Mouse (Mus musculus): Measurements from ENCODE around the gene Spg7. TPM values are rescaled to one million over a fixed set of nuclear protein-coding genes. Genes with fewer than 3 reads are reported as not detected.

Gene Spg7
- total RNA-seq, 2 experiments from 2014 or later: 75.5 to 76.9 TPM

- DNase-seq: no peak
- intact Hi-C loops (cut with DNase I): no loop called here
These were observed 54.5 kb downstream of the Spg7 start, which contains the start of gene Cpne7 for GRCm38 (mm10) chr8:123117127-123117731. Gene Cpne7 (plus strand): TSS chr8:123117374.

- DNase-seq: no peak
- intact Hi-C loops (cut with DNase I): no loop called here
These were observed 55.0 kb downstream of the Spg7 start for GRCm38 (mm10) chr8:123117744-123118143.

- intact Hi-C loops (cut with DNase I): no loop called here
These were observed 59.3 kb downstream of the Spg7 start for GRCm38 (mm10) chr8:123122059-123122458.

GRCm38 (mm10) chr8:123122670-123123069 is 59.9 kb downstream of the Spg7 start:
- DNase-seq: no peak
- intact Hi-C loops (cut with DNase I): no loop called here

More at GRCm38 (mm10) chr8:123122059-123122458, 59.3 kb downstream of the Spg7 start:
- DNase-seq: no peak

- intact Hi-C loops (cut with DNase I): no loop called here
- peak; percentile 39 to 55 for DNase-seq
These were observed 63.6 kb downstream of the Spg7 start for GRCm38 (mm10) chr8:123126193-123126816.

- DNase-seq: no peak
- intact Hi-C loops (cut with DNase I): no loop called here
These were observed 68.3 kb downstream of the Spg7 start for GRCm38 (mm10) chr8:123131041-123131440.

GRCm38 (mm10) chr8:123132953-123133352 is 70.2 kb downstream of the Spg7 start:
- DNase-seq: no peak
- intact Hi-C loops (cut with DNase I): no loop called here

- intact Hi-C loops (cut with DNase I): no loop called here
- DNase-seq: no peak
These were observed 71.5 kb downstream of the Spg7 start for GRCm38 (mm10) chr8:123134149-123134713.

- intact Hi-C loops (cut with DNase I): no loop called here
These were observed 72.7 kb downstream of the Spg7 start for GRCm38 (mm10) chr8:123135406-123135805.

GRCm38 (mm10) chr8:123135806-123136205 is 73.1 kb downstream of the Spg7 start:
- intact Hi-C loops (cut with DNase I): no loop called here
- peak in 1 of 2 experiments; percentile 38 for DNase-seq

More at GRCm38 (mm10) chr8:123135406-123135805, 72.7 kb downstream of the Spg7 start:
- DNase-seq: no peak

GRCm38 (mm10) chr8:123136287-123136686 is 73.5 kb downstream of the Spg7 start:
- intact Hi-C loops (cut with DNase I): no loop called here
- DNase-seq: peak; percentile 53

- DNase-seq: peak; percentile 59 to 61
- intact Hi-C loops (cut with DNase I): no loop called here
These were observed 74.9 kb downstream of the Spg7 start for GRCm38 (mm10) chr8:123137645-123138077.

- no peak for DNase-seq
- intact Hi-C loops (cut with DNase I): no loop called here
These were observed 76.0 kb downstream of the Spg7 start for GRCm38 (mm10) chr8:123138741-123139140.

- DNase-seq: peak; percentile 82 to 94
- intact Hi-C loops (cut with DNase I): no loop called here
These were observed 79.2 kb downstream of the Spg7 start for GRCm38 (mm10) chr8:123141741-123142462.

- peak; percentile 64 to 65 for DNase-seq
- intact Hi-C loops (cut with DNase I): loop anchor here (5.0 kb wide), 1 partner anchor 57 kb away; no protein-coding TSS in a partner anchor
These were observed 82.5 kb downstream of the Spg7 start for GRCm38 (mm10) chr8:123145279-123145678.

GRCm38 (mm10) chr8:123146390-123146789 is 83.6 kb downstream of the Spg7 start:
- peak; percentile 29 to 56 for DNase-seq
- intact Hi-C loops (cut with DNase I): loop anchor here (5.0 kb wide), 1 partner anchor 56 kb away; no protein-coding TSS in a partner anchor

Small RNAs within 50 kb of the gene (microRNA-seq; reads per million reads assigned to microRNA genes)
- gene Mir7079 (0 to 0.60 reads per million in 2 experiments), gene Mir7080 (6.5 to 473 reads per million in 2 experiments)

Other genes starting within 250 kb of the Spg7 start
- gene Cdh15, start 215.0 kb upstream of the Spg7 start, total RNA-seq (2021): not detected
- gene Ankrd11, start 20.7 kb upstream of the Spg7 start, total RNA-seq (2021): 10 to 100 TPM; 75.3 to 80.8 TPM
- gene Rpl13, start 39.4 kb downstream of the Spg7 start, total RNA-seq (2021): 100 to 1,000 TPM; 426 to 446 TPM
- under 1 TPM; 0.31 to 0.39 TPM for gene Cpne7, start 54.4 kb downstream of the Spg7 start, total RNA-seq (2021)
- 1 to 10 TPM; 1.2 to 2.1 TPM for gene Sult5a1, start 95.4 kb downstream of the Spg7 start, total RNA-seq (2021)
- 10 to 100 TPM; 28.6 to 43.2 TPM for gene Dpep1, start 123.3 kb downstream of the Spg7 start, total RNA-seq (2021)
- gene Chmp1a, start 149.8 kb downstream of the Spg7 start, total RNA-seq (2021): 10 to 100 TPM; 50.1 to 64.3 TPM
- gene Spata33, start 149.9 kb downstream of the Spg7 start, total RNA-seq (2021): 10 to 100 TPM; 38.4 to 45.7 TPM
- gene Cdk10, start 161.9 kb downstream of the Spg7 start, total RNA-seq (2021): 10 to 100 TPM; 22.5 to 23.8 TPM
- 1 to 10 TPM; 6.5 to 6.9 TPM for gene Spata2l, start 173.3 kb downstream of the Spg7 start, total RNA-seq (2021)
- 10 to 100 TPM; 15.7 to 16.6 TPM for gene Zfp276, start 191.3 kb downstream of the Spg7 start, total RNA-seq (2021)
- 10 to 100 TPM; 23.1 to 29.1 TPM for gene Vps9d1, start 191.4 kb downstream of the Spg7 start, total RNA-seq (2021)

All from heart, postnatal 14 days (tissue).